Mouse (Mus musculus) frontal cortex, postnatal 25 days (tissue): Measurements from ENCODE around the gene Gm10600.
"Not testable (repeated sequence)": the region's sequence is repeated elsewhere in the genome, so short reads cannot be mapped to it uniquely, and the experiment has no call there.

Experiments
- DNase-seq, 2 experiments: peaks; one replicate each; pipeline ENCODE4 v3.0.0; 2022; ENCODE audit warnings: low spot score in 2 of 2

The Gm10600 gene

GRCm38 (mm10) chr4:42240339-42240738, at the start of gene Gm10600:
TSS of gene Gm10600 (plus strand) at chr4:42240639.
- not testable (repeated sequence) for DNase-seq

GRCm38 (mm10) chr4:42255467-42255866, 15.0 kb downstream of the Gm10600 start, which contains the start of gene Ccl21b:
TSS of gene Ccl21b (plus strand) at chr4:42255767.
- not testable (repeated sequence) for DNase-seq
